Mouse (Mus musculus) heart, postnatal 0 days (tissue): ENCODE data around the gene Pip5k1b. TPM values are rescaled to one million over a fixed set of nuclear protein-coding genes. Genes with fewer than 3 reads are reported as not detected.
A peak's percentile ranks its signal among the peaks of the same experiment; 100 is the strongest.

Experiments used
- ATAC-seq: fragments of 200-750 bp; cut with Nextera tagmentation; 2 replicates; pipeline ENCODE4 v1.8.0; 2017; ENCODE audit warnings: low read depth, moderate number of reproducible peaks, moderate library complexity; ENCODE audit not compliant: insufficient read depth
- DNase-seq: peaks from one replicate; pipeline ENCODE4 v3.0.0-alpha.2; 2016; ENCODE audit warnings: low spot score
- H3K27ac ChIP-seq: fragments of 300-500 bp; sonication (generic); 2 replicates; pipeline ENCODE4 v1.5.1; 2014; ENCODE audit warnings: low read depth, mild to moderate bottlenecking
- H3K27me3 ChIP-seq: fragments of 300-500 bp; sonication (generic); 2 replicates; pipeline ENCODE4 v1.6.1; 2014; ENCODE audit warnings: low read length, mixed read lengths; ENCODE audit not compliant: control insufficient read depth, insufficient read depth
- H3K36me3 ChIP-seq: fragments of 300-500 bp; sonication (generic); replicated peaks from 2 replicates; pipeline ENCODE4 v1.6.1; 2014; ENCODE audit warnings: low read length, mixed read lengths; ENCODE audit not compliant: control insufficient read depth, insufficient read depth
- H3K4me1 ChIP-seq: fragments of 300-500 bp; sonication (generic); 2 replicates; pipeline ENCODE4 v1.6.1; 2014; ENCODE audit warnings: antibody characterized with exemption; ENCODE audit not compliant: control insufficient read depth, insufficient read depth
- H3K4me2 ChIP-seq: fragments of 300-500 bp; sonication (generic); 2 replicates; pipeline ENCODE4 v1.6.1; 2014; ENCODE audit warnings: low read depth, mild to moderate bottlenecking, low read length, moderate library complexity
- H3K4me3 ChIP-seq: fragments of 300-500 bp; sonication (generic); 2 replicates; pipeline ENCODE4 v1.5.1; 2014; ENCODE audit warnings: low read depth, low read length
- H3K9ac ChIP-seq: fragments of 300-500 bp; sonication (generic); replicated peaks from 2 replicates; pipeline ENCODE4 v1.6.1; 2014; ENCODE audit warnings: low read depth, low read length, mixed read lengths
- H3K9me3 ChIP-seq: fragments of 300-500 bp; sonication (generic); replicated peaks from 2 replicates; pipeline ENCODE4 v1.6.1; 2016; ENCODE audit warnings: low read length; ENCODE audit not compliant: control insufficient read depth
- CTCF ChIP-seq: IDR thresholded peaks from 2 replicates; pipeline ENCODE4 v1.5.1; 2016; ENCODE audit warnings: antibody characterized with exemption, control low read depth, low read depth
- EP300 ChIP-seq: IDR thresholded peaks from 2 replicates; pipeline ENCODE4 v1.6.1; 2016; ENCODE audit warnings: antibody characterized with exemption, low read depth
- WGBS: fragments of 180-500 bp; shearing (Covaris S2); extraction: QIAGEN DNeasy Blood & Tissue Kit; methylation state at CpG from one replicate; pipeline ENCODE4 v1.1.7; 2014; 5-methylcytosine and 5-hydroxymethylcytosine counted together
- polyA plus RNA-seq: library from polyadenylated mRNA; unstranded; fragments of >200 nt; fragmentation: Nextera tagmentation; extraction: Ambion mirVana; gene quantifications from 2 replicates; pipeline ENCODE4 v1.2.1, GENCODE M21; 2015
- total RNA-seq: library from RNA; depleted of rRNA; stranded (reverse); fragments of >200 nt; gene quantifications from 2 replicates; pipeline ENCODE4 v1.2.3, GENCODE M21; 2014; ENCODE audit warnings: low replicate concordance

Gene Pip5k1b
- total and polyA plus RNA-seq, 2 experiments from 2014 or later: 14.0 to 19.2 TPM

DNA sequence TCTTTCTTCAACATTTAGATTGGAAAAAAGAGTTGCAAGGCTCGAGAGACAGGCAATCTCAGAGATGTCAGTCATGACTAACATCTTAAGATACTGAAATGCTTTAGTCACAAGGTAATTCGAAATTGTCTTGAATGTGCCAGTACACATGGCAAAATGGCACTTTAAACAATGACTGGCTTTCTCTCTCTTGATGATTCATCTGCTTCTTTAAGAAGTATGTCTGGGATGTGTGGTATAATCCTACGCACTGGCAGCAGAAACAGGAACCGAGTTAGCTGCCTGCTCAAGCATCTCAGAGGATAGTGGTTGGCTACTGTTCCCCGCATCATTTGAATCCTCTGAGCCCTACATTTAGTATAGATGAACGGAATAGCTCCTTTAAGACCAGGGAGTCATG lies 230.0 kb downstream of the Pip5k1b start:
- WGBS: 73% methylated on average over 6 of the region's 6 CpGs
- H3K36me3 ChIP-seq: no peaks in the 10 kb centered on the region
- ATAC-seq: no peak

DNA sequence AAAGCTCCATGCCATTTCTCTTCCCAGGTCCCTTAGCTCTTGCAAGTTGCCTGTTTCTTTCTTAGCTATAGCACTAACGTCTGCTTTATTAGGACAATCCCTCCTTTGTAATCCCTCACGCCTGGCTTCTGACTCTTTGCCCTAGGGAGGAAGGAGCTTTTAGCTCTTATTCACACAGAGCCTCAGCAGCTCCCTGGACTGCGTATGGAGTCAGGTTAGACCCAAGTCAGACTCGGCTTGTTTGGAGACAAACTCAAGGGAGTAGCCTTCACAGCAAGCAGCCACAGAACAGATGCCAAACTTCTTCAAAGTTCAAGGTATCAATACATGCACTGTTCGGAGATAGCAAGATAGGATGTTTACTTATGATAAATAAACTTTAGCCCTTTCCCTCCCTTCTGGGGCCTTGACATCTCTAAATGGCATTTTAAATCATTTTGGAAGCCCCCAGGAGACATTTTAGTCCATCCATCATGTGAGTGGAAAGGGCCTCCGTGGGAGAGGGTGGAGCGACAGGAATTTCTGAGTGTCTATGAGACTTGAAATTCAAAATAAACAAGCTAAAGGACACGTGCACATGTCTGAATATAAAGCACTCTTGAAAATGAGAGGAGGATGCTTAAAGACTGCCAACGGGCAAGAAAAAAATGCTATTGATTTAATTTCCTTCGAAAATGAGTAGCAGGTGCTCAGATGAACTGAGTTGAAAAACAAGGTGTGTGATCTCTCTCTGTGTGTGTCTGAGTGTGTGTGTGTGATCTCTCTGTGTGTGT lies 231.6 kb downstream of the Pip5k1b start:
- Histone ChIP-seq H3K9ac (no peak overlapping the region), H3K4me2 (no peak overlapping the region), H3K4me1 (peaks cover 18% of the 10 kb centered on the region; the same call in 1 of the 2 replicates), H3K27ac (no peak overlapping the region), H3K27me3 (no peaks in the 10 kb centered on the region), H3K9me3 (no peaks in the 10 kb centered on the region), H3K4me3 (no peak overlapping the region), H3K36me3 (no peaks in the 10 kb centered on the region)
- DNase-seq: no peak
- 54% methylated on average over 10 of the region's 10 CpGs for WGBS
- TF ChIP-seq EP300 (no peak), CTCF (no peak)
- no peak for ATAC-seq

More for the DNA sequence above, 230.0 kb downstream of the Pip5k1b start:
- no peak overlapping the region for H3K4me3 ChIP-seq
- no peak for TF ChIP-seq EP300
- no peak for TF ChIP-seq CTCF
- DNase-seq: no peak
- no peak overlapping the region for H3K4me2 ChIP-seq
- peaks cover 11% of the 10 kb centered on the region; the same call in 1 of the 2 replicates for H3K4me1 ChIP-seq
- no peak overlapping the region for H3K27ac ChIP-seq
- no peaks in the 10 kb centered on the region for H3K9me3 ChIP-seq
- no peak overlapping the region for H3K9ac ChIP-seq
- H3K27me3 ChIP-seq: no peaks in the 10 kb centered on the region

DNA sequence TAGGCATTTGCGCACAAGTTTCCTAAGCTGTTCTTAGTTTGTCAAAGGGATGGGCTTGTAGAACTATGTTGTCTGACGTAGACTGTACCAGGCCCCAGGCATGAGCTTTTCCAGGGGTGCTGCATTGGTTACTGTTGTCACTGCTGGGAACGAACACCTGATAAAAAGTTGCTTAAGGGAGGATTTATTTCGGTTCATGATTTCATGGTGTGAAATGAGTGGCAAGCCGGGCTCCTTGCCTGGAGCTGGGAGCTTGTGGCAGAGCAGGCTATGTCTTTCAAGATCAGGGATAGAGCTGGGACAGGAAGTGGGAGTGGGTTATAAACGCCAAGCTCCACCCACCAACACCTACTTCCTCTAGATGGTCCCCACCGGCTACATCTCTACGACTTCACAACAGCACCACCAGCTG lies 233.8 kb downstream of the Pip5k1b start:
- peak; percentile 87 for ATAC-seq
- 47% methylated on average over 8 of the region's 8 CpGs for WGBS

DNA sequence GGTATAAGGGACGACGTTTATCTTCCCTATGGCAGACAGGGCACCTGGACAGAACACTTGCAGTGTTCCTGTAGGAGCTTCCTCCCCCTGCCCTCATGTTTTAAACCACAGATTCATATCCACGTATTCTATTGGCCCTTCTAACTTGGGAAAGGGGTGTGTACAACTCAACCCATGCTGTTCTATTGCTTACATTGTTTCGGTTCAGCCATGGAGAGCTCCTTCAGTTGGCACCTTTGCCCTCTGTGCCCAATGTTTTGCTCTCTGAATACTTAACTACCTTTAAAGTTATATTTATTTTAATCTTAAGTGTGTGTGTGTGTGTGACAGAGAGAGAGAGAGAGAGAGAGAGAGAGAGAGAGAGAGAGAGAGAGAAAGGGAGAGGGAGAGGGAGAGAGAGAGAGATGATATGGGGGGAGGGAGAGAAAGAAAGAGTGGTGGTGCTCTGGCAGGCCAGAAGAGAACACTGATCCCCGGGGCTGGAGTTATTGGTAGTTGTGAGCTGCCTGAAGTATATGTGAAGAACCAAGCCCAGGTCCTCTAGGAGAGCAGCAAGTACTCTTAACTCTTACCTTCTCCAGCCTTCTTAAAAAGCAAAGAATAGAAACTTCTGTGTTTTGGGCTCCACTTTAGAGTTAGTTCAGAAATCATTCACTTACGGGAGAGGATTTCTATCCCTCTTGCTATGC lies 234.3 kb downstream of the Pip5k1b start:
- H3K9ac ChIP-seq: no peak overlapping the region
- ATAC-seq (no peak), DNase-seq (no peak)
- H3K36me3 ChIP-seq: no peaks in the 10 kb centered on the region
- TF ChIP-seq CTCF (no peak), EP300 (no peak)
- WGBS: 64% methylated on average over 6 of the region's 6 CpGs
- no peak overlapping the region for H3K4me3 ChIP-seq
- H3K4me2 ChIP-seq: no peak overlapping the region
- no peaks in the 10 kb centered on the region for H3K27me3 ChIP-seq
- H3K9me3 ChIP-seq: no peaks in the 10 kb centered on the region
- peaks cover 25% of the 10 kb centered on the region; the same call in 1 of the 2 replicates for H3K4me1 ChIP-seq
- H3K27ac ChIP-seq: peak overlapping the region; percentile 82

More for the DNA sequence above, 233.8 kb downstream of the Pip5k1b start:
- H3K4me2 ChIP-seq: no peak overlapping the region
- peak overlapping the region; percentile 82 for H3K27ac ChIP-seq
- no peak overlapping the region for H3K4me3 ChIP-seq
- peak; percentile 68 for DNase-seq
- no peaks in the 10 kb centered on the region for H3K27me3 ChIP-seq
- H3K4me1 ChIP-seq: peaks cover 19% of the 10 kb centered on the region; the same call in 1 of the 2 replicates
- H3K36me3 ChIP-seq: no peaks in the 10 kb centered on the region
- no peak overlapping the region for H3K9ac ChIP-seq
- no peaks in the 10 kb centered on the region for H3K9me3 ChIP-seq
- TF ChIP-seq CTCF: no peak
- no peak for TF ChIP-seq EP300

DNA sequence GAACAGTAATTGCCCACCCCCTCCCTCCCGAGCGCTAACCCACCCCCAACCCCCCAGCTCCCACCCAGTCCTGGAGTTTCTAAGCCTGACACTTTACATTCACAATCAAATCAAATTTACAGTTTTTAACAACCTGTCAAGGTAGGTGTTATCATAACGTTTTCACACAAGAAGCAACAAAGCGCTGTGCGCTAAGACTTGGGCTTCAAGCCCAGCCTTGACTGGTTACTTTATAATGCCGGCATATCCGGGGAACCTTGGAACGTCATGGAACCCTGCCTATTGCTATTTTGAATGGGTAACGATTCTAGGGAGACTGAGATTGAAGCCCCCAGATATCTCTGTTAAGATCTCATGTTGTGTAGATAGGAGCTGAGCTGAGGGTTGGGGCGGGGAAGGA lies 237.5 kb downstream of the Pip5k1b start:
- no peak overlapping the region for H3K4me3 ChIP-seq
- no peaks in the 10 kb centered on the region for H3K27me3 ChIP-seq
- DNase-seq: no peak
- no peak overlapping the region for H3K27ac ChIP-seq
- no peak overlapping the region for H3K4me2 ChIP-seq
- H3K4me1 ChIP-seq: peaks cover 45% of the 10 kb centered on the region
- ATAC-seq: no peak
- H3K9ac ChIP-seq: no peak overlapping the region
- H3K9me3 ChIP-seq: no peaks in the 10 kb centered on the region
- 68% methylated on average over 10 of the region's 10 CpGs for WGBS
- TF ChIP-seq CTCF (no peak), EP300 (no peak)
- H3K36me3 ChIP-seq: no peaks in the 10 kb centered on the region
